Mouse (Mus musculus) midbrain, embryonic 12.5 days (tissue): ENCODE measurements around the gene Olfr33. TPM values are rescaled to one million over a fixed set of nuclear protein-coding genes. Genes with fewer than 3 reads are reported as not detected.

ENCODE experiments used
- ATAC-seq: fragments of 200-750 bp; cut with Nextera tagmentation; 2 replicates; pipeline ENCODE4 v1.8.0; 2017; ENCODE audit warnings: low read depth, moderate TSS enrichment, moderate library complexity; ENCODE audit not compliant: low FRiP score
- H3K27ac ChIP-seq: fragments of 300-500 bp; sonication (generic); replicated peaks from 2 replicates; pipeline ENCODE4 v1.5.1; 2016; ENCODE audit warnings: mild to moderate bottlenecking
- H3K27me3 ChIP-seq: fragments of 300-500 bp; sonication (generic); 2 replicates; pipeline ENCODE4 v1.6.1; 2016; ENCODE audit warnings: mild to moderate bottlenecking
- H3K36me3 ChIP-seq: fragments of 300-500 bp; sonication (generic); 2 replicates; pipeline ENCODE4 v1.6.1; 2016
- H3K4me1 ChIP-seq: fragments of 300-500 bp; sonication (generic); 2 replicates; pipeline ENCODE4 v1.6.1; 2016
- H3K4me2 ChIP-seq: fragments of 300-500 bp; sonication (generic); replicated peaks from 2 replicates; pipeline ENCODE4 v1.6.1; 2016; ENCODE audit warnings: mild to moderate bottlenecking, moderate library complexity
- H3K4me3 ChIP-seq: fragments of 300-500 bp; sonication (generic); 2 replicates; pipeline ENCODE4 v1.5.1; 2016; ENCODE audit warnings: mild to moderate bottlenecking
- H3K9ac ChIP-seq: fragments of 300-500 bp; sonication (generic); replicated peaks from 2 replicates; pipeline ENCODE4 v1.6.1; 2016; ENCODE audit warnings: mild to moderate bottlenecking, moderate library complexity
- H3K9me3 ChIP-seq: fragments of 300-500 bp; sonication (generic); 2 replicates; pipeline ENCODE4 v1.6.1; 2016; ENCODE audit warnings: mild to moderate bottlenecking
- WGBS: fragments of 180-500 bp; shearing (Covaris S2); methylation state at CpG from one replicate; pipeline ENCODE4 v1.1.7; 2016; 5-methylcytosine and 5-hydroxymethylcytosine counted together
- polyA plus RNA-seq: library from polyadenylated mRNA; unstranded; fragments of >200 nt; fragmentation: Nextera tagmentation; extraction: Ambion mirVana; gene quantifications from 2 replicates; pipeline ENCODE4 v1.2.1, GENCODE M21; 2016

Gene Olfr33
- not detected in 2 replicates for polyA plus RNA-seq

GRCm38 (mm10) chr7:102718970-102719369 lies at the start of gene Olfr33:
TSS of gene Olfr33 (minus strand) at chr7:102719070.
- H3K4me1 ChIP-seq: no peaks in the 10 kb centered on the region
- no peaks in the 10 kb centered on the region for H3K36me3 ChIP-seq
- no peaks in the 10 kb centered on the region for H3K9me3 ChIP-seq
- H3K4me2 ChIP-seq: no peak within 1 kb of the TSS
- no peak within 1 kb of the TSS for H3K9ac ChIP-seq
- no peak within 1 kb of the TSS for H3K27ac ChIP-seq
- H3K27me3 ChIP-seq: no peaks in the 10 kb centered on the region
- WGBS: 43% methylated on average over 1 of the region's 1 CpGs
- no peak for ATAC-seq
- H3K4me3 ChIP-seq: no peak within 1 kb of the TSS

DNA sequence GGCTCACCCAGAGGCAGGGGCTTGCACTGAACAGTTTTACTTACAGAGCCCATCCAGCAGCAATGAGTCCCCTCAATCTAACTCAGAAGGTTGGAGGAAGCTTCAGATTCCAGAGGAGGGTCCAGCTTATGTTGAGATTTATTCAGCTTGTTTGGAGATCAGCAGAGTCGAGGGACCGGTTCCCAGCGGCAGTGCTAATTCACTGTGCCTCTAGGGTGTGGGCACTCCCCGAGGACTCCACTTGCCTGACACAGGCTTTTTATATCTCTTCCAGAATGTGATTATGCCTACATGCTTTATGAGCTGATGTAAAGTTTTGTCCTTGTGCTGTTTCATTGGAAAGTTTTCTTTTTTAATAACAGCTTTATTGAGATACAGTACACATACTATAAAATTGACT lies 40.4 kb upstream of the Olfr33 start, which contains the start of the genes Olfr560 and Olfr78:
Gene Olfr560, minus strand, starts transcription at position 101 of the 400 bp plus-strand sequence.
Gene Olfr78, minus strand, starts transcription at position 206 of the 400 bp plus-strand sequence.
- no peak within 1 kb of the TSS for H3K4me3 ChIP-seq
- no peak for ATAC-seq
- 84% methylated on average over 4 of the region's 4 CpGs for WGBS

DNA sequence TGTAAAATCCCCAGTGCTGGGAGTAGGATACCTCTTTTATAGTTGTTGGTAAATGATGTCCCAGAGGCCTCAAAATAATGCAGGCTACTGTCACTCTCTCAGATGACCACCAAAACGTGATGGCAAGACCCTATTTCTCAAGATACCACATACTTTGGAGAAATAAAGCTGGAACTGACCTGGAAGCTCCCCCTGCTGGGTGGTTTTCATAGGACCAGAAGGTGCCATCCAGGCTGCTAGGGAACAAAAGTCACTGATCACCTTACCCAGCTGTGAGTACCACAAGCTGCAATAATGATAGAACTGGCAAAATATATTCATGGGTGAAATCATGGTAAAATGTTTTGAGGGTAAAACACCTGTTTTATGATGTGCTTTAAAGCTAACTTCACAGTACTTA lies 33.2 kb upstream of the Olfr33 start:
- H3K27ac ChIP-seq: no peak overlapping the region
- H3K4me1 ChIP-seq: no peaks in the 10 kb centered on the region
- H3K9me3 ChIP-seq: no peaks in the 10 kb centered on the region
- no peaks in the 10 kb centered on the region for H3K36me3 ChIP-seq
- ATAC-seq: no peak
- H3K27me3 ChIP-seq: no peaks in the 10 kb centered on the region
- no peak overlapping the region for H3K9ac ChIP-seq
- H3K4me3 ChIP-seq: no peak overlapping the region
- 16% methylated on average over 1 of the region's 1 CpGs for WGBS
- no peak overlapping the region for H3K4me2 ChIP-seq

More for the DNA sequence above, 40.4 kb upstream of the Olfr33 start, which contains the start of the genes Olfr560 and Olfr78:
- Histone ChIP-seq H3K27me3 (no peaks in the 10 kb centered on the region), H3K4me1 (no peaks in the 10 kb centered on the region), H3K36me3 (no peaks in the 10 kb centered on the region), H3K9ac (no peak within 1 kb of the TSS), H3K27ac (no peak within 1 kb of the TSS), H3K4me2 (no peak within 1 kb of the TSS), H3K9me3 (no peaks in the 10 kb centered on the region)

DNA sequence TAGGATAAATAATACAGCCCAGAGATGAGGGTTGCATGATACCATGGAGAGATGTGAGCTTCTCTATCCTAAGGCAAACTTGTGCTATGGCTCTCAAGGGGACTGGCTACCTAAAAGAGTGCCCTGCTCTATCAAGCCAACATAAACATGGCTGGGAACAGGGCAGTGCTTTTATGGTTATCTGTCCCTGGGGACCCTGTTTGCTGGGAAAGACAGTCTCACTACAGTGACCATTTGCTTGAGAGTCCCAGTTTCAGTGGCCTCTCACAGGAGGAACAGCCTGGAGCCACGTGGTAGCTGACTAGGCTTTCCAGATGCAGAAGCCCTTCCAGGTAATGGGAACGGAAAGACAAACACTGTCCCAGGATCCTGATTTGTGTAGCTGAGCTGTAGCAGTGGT lies 18.8 kb upstream of the Olfr33 start:
- no peak overlapping the region for H3K9ac ChIP-seq
- no peaks in the 10 kb centered on the region for H3K36me3 ChIP-seq
- no peaks in the 10 kb centered on the region for H3K9me3 ChIP-seq
- H3K4me3 ChIP-seq: no peak overlapping the region
- 69% methylated on average over 2 of the region's 2 CpGs for WGBS
- H3K27me3 ChIP-seq: no peaks in the 10 kb centered on the region
- ATAC-seq: no peak
- no peak overlapping the region for H3K27ac ChIP-seq
- H3K4me2 ChIP-seq: no peak overlapping the region
- no peaks in the 10 kb centered on the region for H3K4me1 ChIP-seq

DNA sequence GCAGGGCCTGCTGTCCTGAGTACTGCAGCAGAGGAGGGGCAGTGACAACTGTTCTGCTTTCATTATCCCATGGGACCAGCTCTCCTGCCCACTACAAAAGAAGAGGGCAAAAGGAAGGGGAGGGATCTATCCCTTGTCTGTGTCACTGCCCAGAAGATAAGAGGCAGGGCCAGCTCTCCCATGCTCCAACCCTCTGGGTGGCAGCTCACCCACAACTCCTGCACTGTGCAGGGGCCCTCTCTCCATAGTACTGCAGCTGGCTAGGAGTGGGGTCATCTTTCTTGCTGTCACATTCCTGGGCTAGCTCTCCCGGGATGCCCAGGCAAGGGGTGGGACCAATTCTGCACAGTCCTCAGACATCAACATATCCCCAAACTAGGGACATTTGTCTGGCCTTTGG lies 14.9 kb upstream of the Olfr33 start:
- no peak overlapping the region for H3K9ac ChIP-seq
- 85% methylated on average over 1 of the region's 1 CpGs for WGBS
- H3K4me3 ChIP-seq: no peak overlapping the region
- H3K36me3 ChIP-seq: no peaks in the 10 kb centered on the region
- H3K27me3 ChIP-seq: no peaks in the 10 kb centered on the region
- H3K4me1 ChIP-seq: no peaks in the 10 kb centered on the region
- H3K9me3 ChIP-seq: no peaks in the 10 kb centered on the region
- peak; percentile 34; the same call in 1 of the 2 replicates for ATAC-seq
- no peak overlapping the region for H3K27ac ChIP-seq
- no peak overlapping the region for H3K4me2 ChIP-seq

- no peak within 1 kb of the TSS for H3K9ac ChIP-seq
- H3K27ac ChIP-seq: no peak within 1 kb of the TSS
- H3K4me2 ChIP-seq: no peak within 1 kb of the TSS
- H3K4me3 ChIP-seq: no peak within 1 kb of the TSS
- no peaks in the 10 kb centered on the region for H3K27me3 ChIP-seq
- ATAC-seq: no peak
- H3K36me3 ChIP-seq: no peaks in the 10 kb centered on the region
- no peaks in the 10 kb centered on the region for H3K9me3 ChIP-seq
- H3K4me1 ChIP-seq: no peaks in the 10 kb centered on the region
Observed at GRCm38 (mm10) chr7:102727391-102727790, 8.5 kb upstream of the Olfr33 start, which contains the start of gene Olfr559. TSS of gene Olfr559 (minus strand) at chr7:102727491.

DNA sequence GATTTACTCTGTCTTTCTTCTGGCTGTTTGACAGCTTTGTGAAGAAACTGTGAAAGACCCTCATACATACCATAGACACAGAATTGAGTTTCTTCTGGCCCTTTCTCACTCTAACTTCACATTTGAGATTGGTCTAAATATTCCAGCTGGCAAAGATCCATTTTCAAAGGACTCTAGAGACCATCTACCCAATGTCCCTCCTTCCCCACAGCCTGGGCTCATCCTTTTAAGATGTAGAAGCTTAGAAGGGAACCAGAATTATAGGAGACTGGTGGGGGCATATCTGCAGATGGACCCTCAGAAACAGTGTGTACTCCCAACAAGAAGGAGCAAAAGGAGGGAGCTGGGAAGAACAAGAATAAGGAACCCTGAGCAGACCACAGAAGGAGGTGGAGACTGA lies 17.0 kb downstream of the Olfr33 start, which contains the start of gene Olfr558:
Gene Olfr558, plus strand, starts transcription at position 301 of the 400 bp plus-strand sequence.
- Histone ChIP-seq H3K27me3 (no peaks in the 10 kb centered on the region), H3K4me2 (no peak within 1 kb of the TSS), H3K9me3 (no peaks in the 10 kb centered on the region), H3K27ac (no peak within 1 kb of the TSS), H3K36me3 (no peaks in the 10 kb centered on the region), H3K4me3 (no peak within 1 kb of the TSS), H3K9ac (no peak within 1 kb of the TSS), H3K4me1 (no peaks in the 10 kb centered on the region)
- no peak for ATAC-seq

GRCm38 (mm10) chr7:102698461-102698860 lies 20.4 kb downstream of the Olfr33 start:
- no peak overlapping the region for H3K27ac ChIP-seq
- ATAC-seq: no peak
- H3K4me3 ChIP-seq: no peak overlapping the region
- H3K9ac ChIP-seq: no peak overlapping the region
- no peaks in the 10 kb centered on the region for H3K9me3 ChIP-seq
- WGBS: 88% methylated on average over 7 of the region's 7 CpGs
- no peaks in the 10 kb centered on the region for H3K27me3 ChIP-seq
- no peaks in the 10 kb centered on the region for H3K4me1 ChIP-seq
- H3K36me3 ChIP-seq: no peaks in the 10 kb centered on the region
- H3K4me2 ChIP-seq: no peak overlapping the region

- Histone ChIP-seq H3K4me3 (no peak within 1 kb of the TSS), H3K4me2 (no peak within 1 kb of the TSS), H3K9ac (no peak within 1 kb of the TSS), H3K9me3 (no peaks in the 10 kb centered on the region), H3K27ac (no peak within 1 kb of the TSS), H3K4me1 (no peaks in the 10 kb centered on the region), H3K27me3 (no peaks in the 10 kb centered on the region), H3K36me3 (no peaks in the 10 kb centered on the region)
- ATAC-seq: no peak
- 77% methylated on average over 5 of the region's 5 CpGs for WGBS
Observed at GRCm38 (mm10) chr7:102695358-102696125, 23.3 kb downstream of the Olfr33 start, which contains the start of gene Olfr557. TSS of gene Olfr557 (plus strand) at chr7:102695910.

GRCm38 (mm10) chr7:102686944-102687501 lies 31.8 kb downstream of the Olfr33 start, which contains the start of gene Trim68:
TSS of gene Trim68 (minus strand) at chr7:102687327.
- Histone ChIP-seq H3K27me3 (no peaks in the 10 kb centered on the region), H3K9me3 (no peaks in the 10 kb centered on the region), H3K4me1 (no peaks in the 10 kb centered on the region), H3K4me2 (peak within 1 kb of the TSS; percentile 56), H3K9ac (peak within 1 kb of the TSS; percentile 60), H3K36me3 (no peaks in the 10 kb centered on the region), H3K4me3 (peak within 1 kb of the TSS; percentile 58), H3K27ac (peak within 1 kb of the TSS; percentile 52)
- ATAC-seq: peak; percentile 100
- under 1% methylated on average over 40 of the region's 40 CpGs for WGBS

DNA sequence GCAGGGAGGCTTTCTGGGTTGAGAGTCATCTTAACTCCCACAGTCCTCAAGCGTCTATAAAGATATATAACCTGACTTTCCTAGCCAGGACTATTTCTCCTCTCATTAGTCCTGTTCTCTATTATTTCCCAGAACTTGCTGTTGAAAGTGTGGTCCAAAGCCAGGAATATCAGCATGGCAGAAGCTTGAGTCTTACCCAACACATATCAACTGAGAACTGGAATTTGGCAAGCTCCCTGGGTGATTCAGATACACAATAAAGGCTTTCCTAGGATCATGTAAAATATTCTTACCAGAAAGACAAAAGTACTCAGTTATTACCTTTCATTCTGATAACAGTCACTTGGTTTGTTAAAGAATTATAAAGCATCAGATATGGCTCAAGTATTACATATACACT lies 37.0 kb downstream of the Olfr33 start:
- WGBS: 88% methylated on average over 1 of the region's 1 CpGs
- no peaks in the 10 kb centered on the region for H3K36me3 ChIP-seq
- no peaks in the 10 kb centered on the region for H3K9me3 ChIP-seq
- H3K9ac ChIP-seq: no peak overlapping the region
- no peak overlapping the region for H3K27ac ChIP-seq
- no peak overlapping the region for H3K4me2 ChIP-seq
- ATAC-seq: no peak
- H3K4me3 ChIP-seq: no peak overlapping the region
- no peaks in the 10 kb centered on the region for H3K4me1 ChIP-seq
- H3K27me3 ChIP-seq: no peaks in the 10 kb centered on the region

- WGBS: 95% methylated on average over 2 of the region's 2 CpGs
- Histone ChIP-seq H3K9me3 (no peaks in the 10 kb centered on the region), H3K9ac (no peak overlapping the region), H3K27me3 (no peaks in the 10 kb centered on the region), H3K4me2 (no peak overlapping the region), H3K4me3 (no peak overlapping the region), H3K36me3 (no peaks in the 10 kb centered on the region), H3K27ac (no peak overlapping the region), H3K4me1 (no peaks in the 10 kb centered on the region)
- no peak for ATAC-seq
Observed at GRCm38 (mm10) chr7:102676225-102676624, 42.6 kb downstream of the Olfr33 start.
